Mouse (Mus musculus) heart, embryonic 14.5 days (tissue): Measurements from ENCODE around the gene Olfr491. TPM values are rescaled to one million over a fixed set of nuclear protein-coding genes. Genes with fewer than 3 reads are reported as not detected.

Experiments
- ATAC-seq: fragments of 200-750 bp; cut with Nextera tagmentation; 2 replicates; pipeline ENCODE4 v1.8.0; 2017; ENCODE audit warnings: low read depth, moderate TSS enrichment; ENCODE audit not compliant: insufficient number of reproducible peaks, insufficient read depth, low FRiP score
- H3K27ac ChIP-seq, 2 experiments: fragments of 200-500 bp in 1 of 2; fragments of 300-500 bp in 1 of 2; sonication (generic) in 1 of 2; replicated peaks in 1 of 2; 2 replicates each; pipeline ENCODE4 v1.5.1; 2012 to 2014; ENCODE audit warnings: low read depth in 2 of 2, low read length in 2 of 2, control low read depth in 1 of 2, mild to moderate bottlenecking in 1 of 2, mixed read lengths in 1 of 2; ENCODE audit not compliant: control insufficient read depth in 1 of 2, insufficient read depth in 1 of 2
- H3K27me3 ChIP-seq: fragments of 300-500 bp; sonication (generic); 2 replicates; pipeline ENCODE4 v1.6.1; 2014; ENCODE audit warnings: mild to moderate bottlenecking, low read length, control low read depth; ENCODE audit not compliant: control insufficient read depth, insufficient read depth
- H3K36me3 ChIP-seq: fragments of 300-500 bp; sonication (generic); 2 replicates; pipeline ENCODE4 v1.6.1; 2014; ENCODE audit warnings: mild to moderate bottlenecking, control low read depth, low read length, mixed read lengths; ENCODE audit not compliant: control insufficient read depth, insufficient read depth
- H3K4me1 ChIP-seq, 2 experiments: fragments of 200-500 bp in 1 of 2; fragments of 300-500 bp in 1 of 2; sonication (generic) in 1 of 2; 2 replicates each; pipeline ENCODE4 v1.6.1; 2012 to 2014; ENCODE audit warnings: low read length in 2 of 2, control low read depth in 1 of 2, mixed read lengths in 1 of 2; ENCODE audit not compliant: control insufficient read depth in 2 of 2, insufficient read depth in 2 of 2
- H3K4me2 ChIP-seq: fragments of 300-500 bp; sonication (generic); 2 replicates; pipeline ENCODE4 v1.6.1; 2014; ENCODE audit warnings: mild to moderate bottlenecking, low read length
- H3K4me3 ChIP-seq, 2 experiments: fragments of 200-500 bp in 1 of 2; fragments of 300-500 bp in 1 of 2; sonication (generic) in 1 of 2; 2 replicates each; pipeline ENCODE4 v1.5.1; 2012 to 2014; ENCODE audit warnings: low read length in 2 of 2, mild to moderate bottlenecking in 2 of 2, control low read depth in 1 of 2, low read depth in 1 of 2, moderate library complexity in 1 of 2; ENCODE audit not compliant: control insufficient read depth in 1 of 2, insufficient read depth in 1 of 2
- H3K9ac ChIP-seq: fragments of 300-500 bp; sonication (generic); 2 replicates; pipeline ENCODE4 v1.6.1; 2014; ENCODE audit warnings: mild to moderate bottlenecking, low read length
- H3K9me3 ChIP-seq: fragments of 300-500 bp; sonication (generic); 2 replicates; pipeline ENCODE4 v1.6.1; 2016; ENCODE audit warnings: low read length, control low read depth; ENCODE audit not compliant: control insufficient read depth
- WGBS: fragments of 180-500 bp; shearing (Covaris S2); extraction: QIAGEN DNeasy Blood & Tissue Kit; methylation state at CpG from one replicate; pipeline ENCODE4 v1.1.7; 2014; 5-methylcytosine and 5-hydroxymethylcytosine counted together
- polyA plus RNA-seq: library from polyadenylated mRNA; unstranded; fragments of >200 nt; fragmentation: Nextera tagmentation; extraction: Ambion mirVana; gene quantifications from 2 replicates; pipeline ENCODE4 v1.2.1, GENCODE M21; 2014

Olfr491 gene
- not detected in 2 replicates for polyA plus RNA-seq

GRCm38 (mm10) chr7:108313151-108313550, at the start of gene Olfr491:
TSS of gene Olfr491 (plus strand) at chr7:108313451.
- no peak for ATAC-seq
- no peaks in the 10 kb centered on the region for H3K27me3 ChIP-seq
- H3K4me2 ChIP-seq: no peak within 1 kb of the TSS
- H3K9ac ChIP-seq: no peak within 1 kb of the TSS
- H3K4me1 ChIP-seq: no peaks in the 10 kb centered on the region
- no peaks in the 10 kb centered on the region for H3K36me3 ChIP-seq
- no peak within 1 kb of the TSS for H3K27ac ChIP-seq
- no peak within 1 kb of the TSS for H3K4me3 ChIP-seq
- no peaks in the 10 kb centered on the region for H3K9me3 ChIP-seq
- 72% methylated on average over 1 of the region's 1 CpGs for WGBS

- H3K9me3 ChIP-seq: no peaks in the 10 kb centered on the region
- no peak for ATAC-seq
Observed at GRCm38 (mm10) chr7:108288834-108289233, 24.4 kb upstream of the Olfr491 start, which contains the start of gene Olfr490. TSS of gene Olfr490 (minus strand) at chr7:108288934.

GRCm38 (mm10) chr7:108323574-108323973, 10.3 kb downstream of the Olfr491 start, which contains the start of gene Olfr492:
TSS of gene Olfr492 (minus strand) at chr7:108323674.
- Histone ChIP-seq H3K4me3 (no peak within 1 kb of the TSS), H3K4me2 (no peak within 1 kb of the TSS), H3K27ac (no peak within 1 kb of the TSS), H3K9me3 (no peaks in the 10 kb centered on the region), H3K27me3 (no peaks in the 10 kb centered on the region), H3K9ac (no peak within 1 kb of the TSS), H3K36me3 (no peaks in the 10 kb centered on the region), H3K4me1 (no peaks in the 10 kb centered on the region)
- 68% methylated on average over 2 of the region's 2 CpGs for WGBS
- ATAC-seq: no peak

More at GRCm38 (mm10) chr7:108288834-108289233, 24.4 kb upstream of the Olfr491 start, which contains the start of gene Olfr490:
- Histone ChIP-seq H3K36me3 (no peaks in the 10 kb centered on the region), H3K27me3 (no peaks in the 10 kb centered on the region), H3K4me2 (no peak within 1 kb of the TSS), H3K4me1 (no peaks in the 10 kb centered on the region), H3K4me3 (no peak within 1 kb of the TSS), H3K27ac (no peak within 1 kb of the TSS), H3K9ac (no peak within 1 kb of the TSS)

DNA sequence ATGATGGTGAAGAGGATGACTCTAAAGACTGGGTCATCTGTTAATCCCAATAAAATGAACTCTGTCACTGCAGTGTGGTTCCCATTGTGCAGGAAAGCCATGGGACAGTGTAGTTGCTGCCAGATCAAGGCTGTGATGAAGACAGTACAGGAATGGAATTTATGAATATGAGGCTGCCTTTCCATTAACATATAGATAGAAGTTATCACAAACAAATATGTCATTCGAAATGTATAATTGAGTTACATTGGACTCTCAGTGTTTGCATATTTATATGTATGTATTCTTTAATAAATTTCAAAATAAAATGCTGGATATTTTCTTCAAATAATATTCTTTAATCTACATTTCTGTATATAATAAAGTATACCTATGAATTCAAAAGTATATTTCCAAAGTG, 33.6 kb downstream of the Olfr491 start, which contains the start of gene Olfr493:
TSS of gene Olfr493 (minus strand) at position 101 of the 400 bp plus-strand sequence.
- H3K9ac ChIP-seq: no peak within 1 kb of the TSS
- H3K4me2 ChIP-seq: no peak within 1 kb of the TSS
- no peak for ATAC-seq
- no peak within 1 kb of the TSS for H3K27ac ChIP-seq
- no peaks in the 10 kb centered on the region for H3K4me1 ChIP-seq
- H3K36me3 ChIP-seq: no peaks in the 10 kb centered on the region
- H3K9me3 ChIP-seq: 0 out of 2 replicates have a peak, but pooled peaks cover 2% of the 10 kb centered on the region
- no peak within 1 kb of the TSS for H3K4me3 ChIP-seq
- H3K27me3 ChIP-seq: no peaks in the 10 kb centered on the region
- 64% methylated on average over 1 of the region's 1 CpGs for WGBS

- no peak within 1 kb of the TSS for H3K4me2 ChIP-seq
- H3K9me3 ChIP-seq: 0 out of 2 replicates have a peak, but pooled peaks cover 3% of the 10 kb centered on the region
- no peak within 1 kb of the TSS for H3K4me3 ChIP-seq
- H3K9ac ChIP-seq: no peak within 1 kb of the TSS
- no peak within 1 kb of the TSS for H3K27ac ChIP-seq
- no peaks in the 10 kb centered on the region for H3K4me1 ChIP-seq
- 69% methylated on average over 3 of the region's 3 CpGs for WGBS
- ATAC-seq: no peak
- no peaks in the 10 kb centered on the region for H3K27me3 ChIP-seq
- H3K36me3 ChIP-seq: no peaks in the 10 kb centered on the region
Observed at GRCm38 (mm10) chr7:108365035-108365434, 51.8 kb downstream of the Olfr491 start, which contains the start of gene Olfr494. TSS of gene Olfr494 (plus strand) at chr7:108365335.

Other genes starting within 250 kb of the Olfr491 start
- not detected in 2 replicates for gene Olfr480, start 246.1 kb upstream of the Olfr491 start, polyA plus RNA-seq
- not detected in 2 replicates for gene Olfr481, start 233.6 kb upstream of the Olfr491 start, polyA plus RNA-seq
- 0.09 TPM in 1 of 2 replicates, not detected in the other for gene Olfr482, start 215.9 kb upstream of the Olfr491 start, polyA plus RNA-seq
- not detected in 2 replicates for gene Olfr483, start 212.6 kb upstream of the Olfr491 start, polyA plus RNA-seq
- gene Olfr484, start 186.0 kb upstream of the Olfr491 start, polyA plus RNA-seq: not detected in 2 replicates
- gene Olfr485, start 153.6 kb upstream of the Olfr491 start, polyA plus RNA-seq: not detected in 2 replicates
- not detected in 2 replicates for gene Olfr486, start 140.7 kb upstream of the Olfr491 start, polyA plus RNA-seq
- not detected in 2 replicates for gene Olfr487, start 98.8 kb upstream of the Olfr491 start, polyA plus RNA-seq
- gene Olfr488, start 55.1 kb upstream of the Olfr491 start, polyA plus RNA-seq: not detected in 2 replicates
- not detected in 2 replicates for gene Olfr490, start 24.5 kb upstream of the Olfr491 start, polyA plus RNA-seq
- not detected in 2 replicates for gene Olfr492, start 10.2 kb downstream of the Olfr491 start, polyA plus RNA-seq
- gene Olfr493, start 33.5 kb downstream of the Olfr491 start, polyA plus RNA-seq: not detected in 2 replicates
- gene Olfr494, start 51.9 kb downstream of the Olfr491 start, polyA plus RNA-seq: not detected in 2 replicates
- not detected in 2 replicates for gene Olfr495, start 79.7 kb downstream of the Olfr491 start, polyA plus RNA-seq
- not detected in 2 replicates for gene Olfr497, start 107.0 kb downstream of the Olfr491 start, polyA plus RNA-seq
- gene Olfr498, start 151.9 kb downstream of the Olfr491 start, polyA plus RNA-seq: not detected in 2 replicates
- gene Olfr502, start 211.6 kb downstream of the Olfr491 start, polyA plus RNA-seq: not detected in 2 replicates
- gene Olfr503, start 231.1 kb downstream of the Olfr491 start, polyA plus RNA-seq: not detected in 2 replicates